Comparison of ENCODE assay signal across 8 mouse cellular contexts in the genomic region with DNA sequence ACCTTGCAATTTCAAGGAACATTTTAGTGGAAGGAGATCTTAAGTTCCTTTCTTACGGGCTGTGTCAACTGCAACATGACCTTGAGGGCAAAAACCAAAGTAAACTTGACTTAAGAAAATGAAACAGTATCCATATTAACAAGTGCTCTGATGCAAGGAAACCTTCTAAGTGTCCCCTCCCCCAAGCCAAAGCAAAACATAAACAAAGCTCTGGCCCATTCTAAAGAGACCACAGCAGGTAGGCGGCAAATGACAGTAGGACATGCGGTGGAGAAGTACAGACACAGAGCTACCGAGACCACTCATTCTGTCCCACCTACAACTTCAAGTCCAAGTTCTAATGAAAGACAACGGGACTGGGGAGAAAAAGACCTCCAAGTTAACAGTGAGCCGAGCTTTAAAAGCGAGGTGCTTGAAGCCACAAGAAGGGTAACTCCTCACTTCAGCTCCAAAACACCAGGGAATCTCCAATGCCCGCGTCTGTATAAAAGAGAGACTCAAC. TPM values are rescaled to one million over a fixed set of nuclear protein-coding genes. Genes with fewer than 3 reads are reported as not detected.
DNase-seq lines count a peak whose midpoint lies in the region; ATAC-seq and TF ChIP-seq lines count a peak whose summit lies in the region.

No protein-coding gene starts in this region.

- TF ChIP-seq POLR2A in bone marrow macrophage, adult 2 months (IDR thresholded peaks at IDR 0.05; ENCODE audit: borderline replicate concordance, low read depth, low read length): no peak

- no peaks in the 10 kb centered on the region for H3K9me3 ChIP-seq in hindbrain, postnatal 0 days (ENCODE audit: low read length)

- peak overlapping the region; percentile 71 for H3K4me2 ChIP-seq in hindbrain, postnatal 0 days (ENCODE audit: low read depth, low read length)

- 2% methylated on average over 9 of the region's 9 CpGs for WGBS in hindbrain, postnatal 0 days

- peaks cover 23% of the 10 kb centered on the region for H3K4me1 ChIP-seq in bone marrow macrophage, adult 2 months (ENCODE audit: control insufficient read depth, insufficient read depth, low read length)
- peaks cover 20% of the 10 kb centered on the region for H3K4me1 ChIP-seq in hindbrain, postnatal 0 days (ENCODE audit: insufficient read depth, low read length)

- no peaks in the 10 kb centered on the region for H3K27me3 ChIP-seq in hindbrain, postnatal 0 days (ENCODE audit: insufficient read depth, low read length)

- intact Hi-C loops in gastrocnemius, postnatal 36 days (cut with DNase I): loop anchor here (5.0 kb wide), 1 partner anchor 37 kb away; no protein-coding TSS in a partner anchor

- ATAC-seq in hindbrain, postnatal 0 days: no peak

- peak overlapping the region; percentile 99 for H3K27ac ChIP-seq in layer of hippocampus, adult 2 months
- peak overlapping the region; percentile 77; the same call in 1 of the 2 replicates for H3K27ac ChIP-seq in bone marrow macrophage, adult 2 months (ENCODE audit: insufficient read depth, low read depth, low read length)
- H3K27ac ChIP-seq in hindbrain, postnatal 0 days: peak overlapping the region; percentile 93

- peak overlapping the region; percentile 91 for H3K4me3 ChIP-seq in layer of hippocampus, adult 2 months
- peak overlapping the region; percentile 96 for H3K4me3 ChIP-seq in bone marrow macrophage, adult 2 months (ENCODE audit: insufficient read depth, low read length)
- peak overlapping the region; percentile 74 for H3K4me3 ChIP-seq in hindbrain, postnatal 0 days (ENCODE audit: low read length)

- TF ChIP-seq CTCF in layer of hippocampus, adult 2 months (conservative IDR thresholded peaks at IDR 0.05): no peak
- no peak for TF ChIP-seq CTCF in bone marrow macrophage, adult 2 months (IDR thresholded peaks at IDR 0.05; ENCODE audit: low read depth, low read length)
- no peak for TF ChIP-seq CTCF in hindbrain, postnatal 0 days (IDR thresholded peaks at IDR 0.05; ENCODE audit: low read depth)

- peak overlapping the region; percentile 77 for H3K9ac ChIP-seq in hindbrain, postnatal 0 days (replicated peaks; ENCODE audit: low read length)

- no peak for DNase-seq in layer of hippocampus, adult 2 months (ENCODE audit: low spot score in 2 of 2)
- DNase-seq in layer of hippocampus, adult 9-10 months (ENCODE audit: low spot score): no peak
- DNase-seq in hindbrain, postnatal 0 days (ENCODE audit: low spot score): no peak
- DNase-seq in mesoderm, embryonic 11.5 days (ENCODE audit: low read depth, low spot score): peak; percentile 19
- DNase-seq in urinary bladder, postnatal 4 days (ENCODE audit: low spot score in 2 of 2): no peak
- DNase-seq in gastrocnemius, postnatal 36 days: no peak
- no peak for DNase-seq in spleen, adult 18-20 months

- H3K36me3 ChIP-seq in hindbrain, postnatal 0 days (ENCODE audit: insufficient read depth, low read length): no peaks in the 10 kb centered on the region

RNA-seq across cellular contexts. Expression of a gene that starts 0.9 kb away (rescaled TPM):
- total RNA-seq in layer of hippocampus, adult 2 months (2021): 10 to 100 TPM; 82.7 to 88.5 TPM
- polyA plus RNA-seq in bone marrow macrophage, adult 2 months (2012; ENCODE audit: insufficient read depth, insufficient read length, missing spikeins): 52.0 and 56.1 TPM in 2 replicates
- total RNA-seq in hindbrain, postnatal 0 days (2014; rRNA removed): 81.7 and 97.8 TPM in 2 replicates
- polyA plus RNA-seq in hindbrain, postnatal 0 days (2015; fragmentation: Nextera tagmentation; extraction: Ambion mirVana): 31.0 and 32.0 TPM in 2 replicates
- total RNA-seq in gastrocnemius, postnatal 36 days (2021): 10 to 100 TPM; 50.0 to 55.7 TPM
